Mouse (Mus musculus): ENCODE data around the gene Tctn1. TPM values are rescaled to one million over a fixed set of nuclear protein-coding genes. Genes with fewer than 3 reads are reported as not detected.

The Tctn1 gene
- polyA plus RNA-seq, 2 experiments, result 0.50 to 2.0 TPM

DNA sequence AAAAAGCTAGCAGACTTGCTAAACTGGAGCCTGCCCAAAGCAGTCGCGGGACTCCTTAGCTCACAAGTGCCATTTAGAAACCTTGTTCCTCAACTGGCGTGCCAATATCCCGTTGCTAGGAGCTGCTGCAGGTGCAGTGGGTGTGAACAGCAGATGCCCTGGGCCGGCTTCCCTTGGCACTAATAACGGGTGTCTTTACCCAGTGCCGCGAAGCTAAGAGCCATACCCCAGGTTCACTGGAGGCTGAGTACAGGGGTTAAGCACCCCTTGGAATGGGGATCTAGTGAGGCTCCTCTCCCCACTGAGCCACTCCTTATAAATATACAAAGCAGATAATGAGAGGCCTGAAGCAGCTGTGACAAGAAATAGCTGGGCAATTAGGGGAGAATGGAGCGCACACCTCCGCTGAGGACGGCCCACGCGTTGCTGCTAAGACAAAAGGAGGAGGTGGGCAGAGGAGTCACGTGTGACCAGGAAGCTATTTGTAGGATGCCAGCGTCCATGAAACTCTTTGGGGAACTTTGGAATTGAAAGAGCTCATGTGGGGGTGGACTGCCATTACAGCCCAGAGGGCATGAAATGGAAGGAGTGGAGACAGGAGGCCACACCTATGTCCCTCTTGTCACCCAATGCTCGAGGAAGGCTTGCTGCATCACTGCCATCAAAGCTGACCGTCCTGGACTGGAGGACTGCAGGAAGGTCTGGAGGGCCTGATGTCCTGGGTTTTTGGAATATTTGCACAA is 20.3 kb downstream of the Tctn1 start:
- H3K4me2 ChIP-seq (ENCODE audit: low read depth), result no peak overlapping the region
- H3K27me3 ChIP-seq (ENCODE audit: control insufficient read depth, insufficient read depth, low read length), result no peaks in the 10 kb centered on the region
- DNase-seq (ENCODE audit: low read depth in 3 of 3, low spot score in 3 of 3) (no peak), ATAC-seq (ENCODE audit: insufficient read depth) (no peak)
- no peak overlapping the region for H3K9ac ChIP-seq (replicated peaks)
- no peaks in the 10 kb centered on the region for H3K9me3 ChIP-seq (ENCODE audit: control insufficient read depth, low read length)
- no peaks in the 10 kb centered on the region for H3K4me1 ChIP-seq (replicated peaks; ENCODE audit: control insufficient read depth in 2 of 2, insufficient read depth in 2 of 2, low read length in 1 of 2)
- TF ChIP-seq EP300 (IDR thresholded peaks at IDR 0.05; ENCODE audit: low read depth) (no peak), CTCF (IDR thresholded peaks at IDR 0.05; ENCODE audit: low read depth) (no peak)
- no peaks in the 10 kb centered on the region for H3K36me3 ChIP-seq (replicated peaks; ENCODE audit: control insufficient read depth, insufficient read depth, low read depth)
- H3K4me3 ChIP-seq (ENCODE audit: insufficient read depth in 1 of 2, low read depth in 2 of 2, low read length in 2 of 2), result no peak overlapping the region
- WGBS (ENCODE audit: insufficient replicate concordance), result 77% methylated on average over 17 of the region's 17 CpGs
- H3K27ac ChIP-seq, result no peak overlapping the region

DNA sequence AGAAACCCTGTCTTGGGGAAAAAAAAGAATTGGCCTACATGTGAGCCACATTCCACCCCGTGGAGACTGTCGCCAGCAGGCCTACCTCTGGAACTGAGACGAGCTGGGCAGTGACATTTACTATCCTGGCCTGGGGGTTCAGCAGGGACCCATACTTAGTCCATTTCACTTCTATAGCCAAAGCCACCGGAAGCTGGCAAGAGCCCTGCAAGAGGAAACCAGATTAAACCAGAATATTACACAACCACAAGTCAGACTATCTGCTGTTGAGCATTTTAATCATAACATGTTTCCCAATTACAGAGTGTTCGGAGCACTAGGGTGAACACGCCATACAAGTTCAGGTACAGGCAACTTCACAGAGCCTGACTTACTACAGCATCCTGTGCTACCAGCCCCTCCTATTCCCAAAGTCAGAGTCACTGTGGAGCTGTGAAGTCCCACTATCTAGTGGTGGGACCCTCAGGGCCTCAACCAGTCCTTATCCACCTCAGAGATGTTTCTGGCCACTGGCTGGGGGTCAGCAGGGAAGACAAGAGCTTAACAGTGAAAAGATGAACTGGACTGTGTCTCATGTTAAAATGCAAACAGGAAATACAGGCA is 21.6 kb downstream of the Tctn1 start:
- TF ChIP-seq EP300 (IDR thresholded peaks at IDR 0.05; ENCODE audit: low read depth), result no peak
- no peak for TF ChIP-seq CTCF (IDR thresholded peaks at IDR 0.05; ENCODE audit: low read depth)
- H3K27me3 ChIP-seq (ENCODE audit: control insufficient read depth, insufficient read depth, low read length), result no peaks in the 10 kb centered on the region
- no peak overlapping the region for H3K9ac ChIP-seq (replicated peaks)
- 59% methylated on average over 6 of the region's 6 CpGs for WGBS (ENCODE audit: insufficient replicate concordance)
- H3K9me3 ChIP-seq (ENCODE audit: control insufficient read depth, low read length), result no peaks in the 10 kb centered on the region
- H3K27ac ChIP-seq, result no peak overlapping the region
- no peaks in the 10 kb centered on the region for H3K36me3 ChIP-seq (replicated peaks; ENCODE audit: control insufficient read depth, insufficient read depth, low read depth)
- no peak overlapping the region for H3K4me2 ChIP-seq (ENCODE audit: low read depth)
- DNase-seq (ENCODE audit: low read depth in 3 of 3, low spot score in 3 of 3) (no peak), ATAC-seq (ENCODE audit: insufficient read depth) (no peak)
- no peak overlapping the region for H3K4me3 ChIP-seq (ENCODE audit: insufficient read depth in 1 of 2, low read depth in 2 of 2, low read length in 2 of 2)
- H3K4me1 ChIP-seq (replicated peaks; ENCODE audit: control insufficient read depth in 2 of 2, insufficient read depth in 2 of 2, low read length in 1 of 2), result no peaks in the 10 kb centered on the region

DNA sequence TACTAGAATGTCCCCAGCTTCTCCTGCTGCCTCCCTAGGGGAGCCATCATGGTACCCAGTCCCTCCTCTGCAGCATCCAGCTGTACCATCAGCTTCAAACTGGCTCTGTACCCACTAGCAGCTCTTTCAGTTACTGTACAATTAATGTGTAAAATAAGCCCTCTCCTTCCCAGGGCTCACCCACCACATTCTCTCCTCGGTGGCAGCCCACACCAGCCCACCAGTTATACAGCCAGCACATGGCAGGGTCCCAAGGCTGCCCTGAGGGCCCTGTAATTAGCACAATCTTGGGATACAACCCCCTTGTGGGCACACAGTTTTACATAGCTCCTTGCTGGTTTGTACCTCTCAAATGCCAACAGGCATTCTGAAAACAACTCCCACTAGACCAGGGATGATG is 23.3 kb downstream of the Tctn1 start:
- H3K9me3 ChIP-seq (ENCODE audit: control insufficient read depth, low read length), result no peaks in the 10 kb centered on the region
- TF ChIP-seq CTCF (IDR thresholded peaks at IDR 0.05; ENCODE audit: low read depth) (no peak), EP300 (IDR thresholded peaks at IDR 0.05; ENCODE audit: low read depth) (no peak)
- ATAC-seq (ENCODE audit: insufficient read depth), result no peak
- no peaks in the 10 kb centered on the region for H3K4me1 ChIP-seq (replicated peaks; ENCODE audit: control insufficient read depth in 2 of 2, insufficient read depth in 2 of 2, low read length in 1 of 2)
- WGBS (ENCODE audit: insufficient replicate concordance), result 77% methylated on average over 1 of the region's 1 CpGs
- DNase-seq (ENCODE audit: low read depth in 3 of 3, low spot score in 3 of 3), result no peak
- no peak overlapping the region for H3K4me3 ChIP-seq (ENCODE audit: insufficient read depth in 1 of 2, low read depth in 2 of 2, low read length in 2 of 2)
- no peaks in the 10 kb centered on the region for H3K27me3 ChIP-seq (ENCODE audit: control insufficient read depth, insufficient read depth, low read length)
- no peak overlapping the region for H3K4me2 ChIP-seq (ENCODE audit: low read depth)
- no peak overlapping the region for H3K27ac ChIP-seq
- H3K36me3 ChIP-seq (replicated peaks; ENCODE audit: control insufficient read depth, insufficient read depth, low read depth), result no peaks in the 10 kb centered on the region
- H3K9ac ChIP-seq (replicated peaks), result no peak overlapping the region

DNA sequence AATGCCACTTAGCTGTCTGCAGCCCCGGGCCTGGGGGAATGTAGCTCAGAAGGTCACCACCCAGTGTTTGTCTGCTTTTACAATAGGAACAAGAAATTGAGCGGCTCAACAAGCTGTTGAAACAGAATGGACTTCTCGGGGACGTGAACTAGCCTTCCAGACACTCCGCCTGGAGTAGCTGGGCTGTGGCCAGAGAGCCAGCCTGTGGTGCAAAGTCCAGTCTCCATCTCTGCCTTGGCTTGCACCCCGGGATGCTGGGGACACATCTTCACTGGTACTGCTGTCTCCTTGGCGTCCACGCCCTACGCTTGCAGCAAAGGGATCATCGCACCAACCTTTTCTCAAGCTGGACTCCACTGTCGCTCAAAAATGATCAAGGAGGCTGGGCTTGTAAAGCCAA is 23.7 kb downstream of the Tctn1 start:
- ATAC-seq (ENCODE audit: insufficient read depth), result no peak
- H3K27ac ChIP-seq, result no peak overlapping the region
- H3K9me3 ChIP-seq (ENCODE audit: control insufficient read depth, low read length), result no peaks in the 10 kb centered on the region

DNA sequence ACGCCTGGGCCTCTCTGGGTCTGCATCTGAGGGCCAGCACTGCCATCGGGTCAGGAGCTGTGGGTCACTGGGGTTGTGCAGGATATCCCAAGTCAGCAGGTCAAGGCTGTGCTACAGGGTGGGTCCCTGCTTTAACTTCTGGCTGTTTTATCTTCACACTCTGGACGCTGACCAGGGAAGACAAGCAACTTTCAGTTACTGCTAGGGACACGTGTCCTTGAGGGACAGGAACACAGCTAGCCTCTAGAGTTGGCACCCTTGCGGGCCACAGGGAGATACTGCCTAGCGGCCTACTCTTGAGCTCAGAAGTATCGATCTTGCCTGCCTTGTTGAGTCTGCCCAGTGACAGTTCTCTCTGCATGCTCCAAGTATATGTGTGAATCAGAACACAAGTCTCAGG is 24.6 kb downstream of the Tctn1 start:
- Histone ChIP-seq H3K9me3 (ENCODE audit: control insufficient read depth, low read length) (no peaks in the 10 kb centered on the region), H3K4me1 (replicated peaks; ENCODE audit: control insufficient read depth in 2 of 2, insufficient read depth in 2 of 2, low read length in 1 of 2) (no peaks in the 10 kb centered on the region), H3K4me2 (ENCODE audit: low read depth) (no peak overlapping the region), H3K27ac (no peak overlapping the region), H3K4me3 (ENCODE audit: insufficient read depth in 1 of 2, low read depth in 2 of 2, low read length in 2 of 2) (no peak overlapping the region), H3K27me3 (ENCODE audit: control insufficient read depth, insufficient read depth, low read length) (no peaks in the 10 kb centered on the region), H3K36me3 (replicated peaks; ENCODE audit: control insufficient read depth, insufficient read depth, low read depth) (no peaks in the 10 kb centered on the region), H3K9ac (replicated peaks) (no peak overlapping the region)
- DNase-seq (ENCODE audit: low read depth in 3 of 3, low spot score in 3 of 3) (no peak), ATAC-seq (ENCODE audit: insufficient read depth) (no peak)
- WGBS (ENCODE audit: insufficient replicate concordance), result 65% methylated on average over 7 of the region's 7 CpGs
- TF ChIP-seq CTCF (IDR thresholded peaks at IDR 0.05; ENCODE audit: low read depth) (no peak), EP300 (IDR thresholded peaks at IDR 0.05; ENCODE audit: low read depth) (no peak)

More for the DNA sequence above, 23.7 kb downstream of the Tctn1 start:
- no peak for DNase-seq (ENCODE audit: low read depth in 3 of 3, low spot score in 3 of 3)
- Histone ChIP-seq H3K36me3 (replicated peaks; ENCODE audit: control insufficient read depth, insufficient read depth, low read depth) (no peaks in the 10 kb centered on the region), H3K27me3 (ENCODE audit: control insufficient read depth, insufficient read depth, low read length) (no peaks in the 10 kb centered on the region), H3K4me1 (replicated peaks; ENCODE audit: control insufficient read depth in 2 of 2, insufficient read depth in 2 of 2, low read length in 1 of 2) (no peaks in the 10 kb centered on the region), H3K4me2 (ENCODE audit: low read depth) (no peak overlapping the region), H3K9ac (replicated peaks) (no peak overlapping the region), H3K4me3 (ENCODE audit: insufficient read depth in 1 of 2, low read depth in 2 of 2, low read length in 2 of 2) (no peak overlapping the region)
- TF ChIP-seq CTCF (IDR thresholded peaks at IDR 0.05; ENCODE audit: low read depth) (no peak), EP300 (IDR thresholded peaks at IDR 0.05; ENCODE audit: low read depth) (no peak)
- 75% methylated on average over 11 of the region's 11 CpGs for WGBS (ENCODE audit: insufficient replicate concordance)
